Mouse (Mus musculus): Measurements from ENCODE around the gene RPS10-NUDT3.
"Not testable (repeated sequence)": the region's sequence is repeated elsewhere in the genome, so short reads cannot be mapped to it uniquely, and the experiment has no call there.

RPS10-NUDT3 gene

GRCm38 (mm10) chr17:27643101-27643500, 8.1 kb upstream of the RPS10-NUDT3 start:
- in situ Hi-C loops (cut with MboI; ENCODE audit: low sequenced_read_pairs), result no loop called here

- in situ Hi-C loops (cut with MboI; ENCODE audit: low sequenced_read_pairs), result no loop called here
Measured at GRCm38 (mm10) chr17:27642491-27643062, 7.6 kb upstream of the RPS10-NUDT3 start.

DNA sequence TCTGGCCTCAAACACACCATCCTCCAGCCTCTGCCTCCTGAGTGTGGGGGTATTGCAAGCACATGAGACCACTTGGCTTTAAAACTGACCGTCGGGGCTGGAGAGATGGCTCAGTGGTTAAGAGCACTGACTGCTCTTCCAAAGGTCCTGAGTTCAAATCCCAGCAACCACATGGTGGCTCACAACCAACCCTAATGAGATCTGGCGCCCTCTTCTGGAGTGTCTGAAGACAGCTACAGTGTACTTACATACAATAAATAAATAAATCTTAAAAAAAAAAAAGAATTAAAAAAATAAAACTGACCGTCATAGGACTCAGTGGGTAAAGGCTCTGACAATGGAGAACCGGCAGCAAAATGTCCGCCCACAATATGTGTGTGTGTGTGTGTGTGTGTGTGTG, 4.8 kb upstream of the RPS10-NUDT3 start:
- in situ Hi-C loops (cut with MboI; ENCODE audit: low sequenced_read_pairs), result not testable (repeated sequence)

- in situ Hi-C loops (cut with MboI; ENCODE audit: low sequenced_read_pairs), result no loop called here
Measured at GRCm38 (mm10) chr17:27638921-27639332, 3.9 kb upstream of the RPS10-NUDT3 start.

DNA sequence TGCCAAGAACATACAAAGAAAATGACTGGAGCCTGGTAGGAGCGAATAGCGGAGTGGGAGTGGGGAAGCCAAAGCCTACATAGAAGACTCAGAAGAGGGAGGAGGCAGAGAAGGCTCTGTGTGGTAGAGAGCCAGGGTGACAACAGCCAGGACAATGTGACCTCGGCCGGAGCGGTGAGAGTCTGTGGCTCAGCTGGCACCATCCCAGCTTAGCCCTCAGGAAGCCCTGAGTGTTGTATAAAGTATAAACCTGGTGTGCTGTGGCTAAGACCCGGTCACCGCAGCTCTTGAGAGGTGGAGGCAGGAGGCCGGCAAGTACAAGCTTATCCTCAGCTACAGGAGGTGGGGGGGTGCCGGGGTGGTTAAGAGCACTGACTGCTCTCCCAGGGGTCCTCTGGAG, 2.3 kb upstream of the RPS10-NUDT3 start:
- in situ Hi-C loops (cut with MboI; ENCODE audit: low sequenced_read_pairs), result no loop called here

- in situ Hi-C loops (cut with MboI; ENCODE audit: low sequenced_read_pairs), result no loop called here
Measured at GRCm38 (mm10) chr17:27636132-27637020, 1.4 kb upstream of the RPS10-NUDT3 start, which contains the start of gene Rps10. Rps10 (minus strand) TSS chr17:27636669.

GRCm38 (mm10) chr17:27635575-27635903, 517 bp upstream of the RPS10-NUDT3 start:
- in situ Hi-C loops (cut with MboI; ENCODE audit: low sequenced_read_pairs), result not testable (repeated sequence)

DNA sequence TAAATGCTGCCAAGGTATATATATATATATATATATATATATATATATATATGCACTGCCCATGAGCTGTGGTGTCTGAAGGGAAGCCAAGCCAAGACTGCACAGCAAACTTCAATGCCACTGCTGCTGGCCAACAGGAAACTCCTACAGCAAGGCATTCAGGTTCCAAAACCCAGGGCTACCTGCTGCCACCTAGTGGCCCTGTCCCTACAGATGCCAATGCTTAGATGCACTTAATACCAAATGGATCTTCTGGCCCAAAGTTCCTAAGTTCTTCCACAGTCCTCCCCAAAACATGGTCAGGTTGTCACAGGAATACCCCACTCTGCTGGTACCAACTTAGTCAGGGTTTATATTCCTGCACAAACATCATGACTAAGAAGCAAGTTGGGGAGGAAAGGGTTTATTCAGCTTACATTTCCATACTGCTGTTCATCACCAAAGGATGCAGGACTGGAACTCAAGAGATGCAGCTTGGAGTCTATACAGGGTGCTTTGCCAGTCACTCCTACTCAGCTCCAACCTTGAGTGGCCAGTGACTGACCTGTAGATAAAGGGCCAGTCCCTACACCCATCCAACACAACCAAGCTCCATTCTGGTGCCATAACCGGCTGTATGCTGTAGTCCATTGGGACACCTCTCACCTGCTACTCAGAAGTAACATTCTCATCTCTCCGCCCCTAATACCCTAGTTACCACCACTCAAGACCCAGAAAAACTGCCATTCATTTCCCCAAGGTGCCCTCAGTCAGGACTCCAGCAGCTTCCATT, 5.6 kb downstream of the RPS10-NUDT3 start:
- in situ Hi-C loops (cut with MboI; ENCODE audit: low sequenced_read_pairs), result no loop called here

GRCm38 (mm10) chr17:27628376-27628775, 6.6 kb downstream of the RPS10-NUDT3 start:
- in situ Hi-C loops (cut with MboI; ENCODE audit: low sequenced_read_pairs), result no loop called here

- in situ Hi-C loops (cut with MboI; ENCODE audit: low sequenced_read_pairs), result no loop called here
Measured at GRCm38 (mm10) chr17:27627451-27627850, 7.6 kb downstream of the RPS10-NUDT3 start.

- in situ Hi-C loops (cut with MboI; ENCODE audit: low sequenced_read_pairs), result no loop called here
Measured at GRCm38 (mm10) chr17:27626681-27627080, 8.3 kb downstream of the RPS10-NUDT3 start.

- in situ Hi-C loops (cut with MboI; ENCODE audit: low sequenced_read_pairs), result no loop called here
Measured at GRCm38 (mm10) chr17:27625455-27626251, 9.4 kb downstream of the RPS10-NUDT3 start.

- in situ Hi-C loops (cut with MboI; ENCODE audit: low sequenced_read_pairs), result no loop called here
Measured at GRCm38 (mm10) chr17:27623360-27624326, 11.4 kb downstream of the RPS10-NUDT3 start, which contains the start of gene Nudt3. Nudt3 (minus strand) TSS chr17:27623495.

GRCm38 (mm10) chr17:27622611-27623359, 12.2 kb downstream of the RPS10-NUDT3 start:
- in situ Hi-C loops (cut with MboI; ENCODE audit: low sequenced_read_pairs), result no loop called here

GRCm38 (mm10) chr17:27621705-27622531, 13.1 kb downstream of the RPS10-NUDT3 start:
- in situ Hi-C loops (cut with MboI; ENCODE audit: low sequenced_read_pairs), result no loop called here

GRCm38 (mm10) chr17:27621161-27621560, 13.9 kb downstream of the RPS10-NUDT3 start:
- in situ Hi-C loops (cut with MboI; ENCODE audit: low sequenced_read_pairs), result no loop called here

DNA sequence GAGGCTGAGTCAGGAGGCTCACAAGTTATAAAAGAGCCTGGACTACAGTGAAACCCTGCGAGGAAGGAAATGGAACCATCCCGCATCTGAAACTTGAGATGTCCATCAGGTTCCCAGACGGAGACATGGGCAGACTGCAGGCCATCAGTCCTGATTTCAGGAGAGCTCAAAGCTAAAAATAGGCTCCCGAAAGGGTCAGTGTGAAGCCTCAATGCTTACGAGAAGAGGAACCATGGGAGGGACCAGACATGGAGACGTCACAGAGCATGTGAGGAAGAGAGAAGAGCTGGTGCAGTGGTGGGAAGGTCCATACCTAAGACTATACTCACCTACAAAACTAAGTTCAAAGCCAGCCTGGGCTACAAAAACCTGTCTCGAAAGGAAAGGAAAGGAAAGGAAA, 19.6 kb downstream of the RPS10-NUDT3 start:
- in situ Hi-C loops (cut with MboI; ENCODE audit: low sequenced_read_pairs), result no loop called here

DNA sequence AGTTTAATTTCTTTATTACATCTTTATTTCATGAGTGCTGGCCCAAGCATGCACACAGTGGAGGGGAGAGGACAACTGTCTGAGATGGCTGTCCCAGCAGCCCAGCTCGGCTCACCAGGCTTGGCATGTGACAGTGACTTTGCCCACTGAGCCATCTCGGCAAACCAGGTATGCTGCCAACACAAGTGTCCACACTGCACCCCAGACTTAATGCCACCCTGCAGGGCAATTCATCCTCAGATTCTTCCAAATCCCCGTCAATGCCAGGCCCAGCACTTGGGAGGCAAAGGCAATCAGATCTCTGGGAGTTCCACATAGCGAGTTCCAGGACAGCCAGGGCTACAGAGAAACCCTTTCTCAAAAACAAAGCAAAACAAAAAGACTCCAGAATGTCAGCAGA, 22.0 kb downstream of the RPS10-NUDT3 start:
- in situ Hi-C loops (cut with MboI; ENCODE audit: low sequenced_read_pairs), result no loop called here
